ENCODE assay signal across 8 mouse cellular contexts in the genomic region with DNA sequence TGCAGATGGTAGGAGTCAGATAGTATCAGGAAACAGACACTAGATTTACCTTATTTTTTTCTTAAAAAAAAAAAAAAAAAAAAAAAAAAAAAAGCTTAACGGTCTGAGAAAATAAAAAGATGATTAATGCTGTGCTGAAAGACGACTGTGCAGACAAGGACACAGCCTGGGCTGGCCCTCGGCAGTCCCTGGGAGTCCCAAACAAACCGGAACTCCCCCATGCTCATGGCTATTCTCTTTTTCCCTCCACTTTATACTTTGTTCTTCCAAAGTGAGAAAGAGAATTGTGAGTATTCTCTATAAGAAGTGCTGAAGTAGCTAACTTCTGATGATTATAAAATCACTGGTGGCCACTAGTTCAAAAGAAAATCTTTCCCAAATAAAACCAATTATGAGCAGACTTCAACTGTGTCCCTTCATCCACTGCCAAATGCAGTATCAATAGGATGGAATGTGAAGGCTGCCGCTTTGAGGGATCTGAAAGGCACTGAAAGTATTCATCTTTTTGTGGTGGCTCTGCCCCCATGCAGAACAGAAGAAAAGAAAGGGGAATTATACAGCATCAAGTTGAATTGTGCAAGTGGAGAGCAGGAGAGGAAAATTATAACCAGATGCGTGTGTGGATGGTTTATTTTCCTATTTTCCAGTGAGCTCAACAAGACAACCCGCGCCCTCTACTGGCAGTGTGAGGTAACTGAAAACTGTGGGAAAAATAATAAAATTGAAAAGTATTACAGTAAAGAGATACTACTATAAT. TPM values are rescaled to one million over a fixed set of nuclear protein-coding genes. Genes with fewer than 3 reads are reported as not detected.
A peak's percentile ranks its signal among the peaks of the same experiment; 100 is the strongest.
DNase-seq lines count a peak whose midpoint lies in the region; ATAC-seq and TF ChIP-seq lines count a peak whose summit lies in the region.

No protein-coding gene starts in this region.

- DNase-seq in left cerebral cortex, adult 2 months (ENCODE audit: extremely low spot score in 1 of 2, low spot score in 2 of 2), result peak; percentile 44 to 58
- no peak for DNase-seq in left cerebral cortex, adult 11 months (ENCODE audit: low spot score)
- DNase-seq in c-Kit-positive CD71-positive TER-119-positive erythroid progenitor cells, embryonic 14.5 days (ENCODE audit: low spot score), result peak; percentile 71
- peak; percentile 80 for DNase-seq in hindbrain, postnatal 0 days (ENCODE audit: low spot score)

- no peak overlapping the region for H3K27ac ChIP-seq in left cerebral cortex, adult 2 months
- peak overlapping the region; percentile 84 for H3K27ac ChIP-seq in forebrain, embryonic 12.5 days
- no peak overlapping the region for H3K27ac ChIP-seq in hindbrain, postnatal 0 days
- H3K27ac ChIP-seq in limb, embryonic 12.5 days, result 0 out of 2 replicates have a peak overlapping the region, but pooled peaks have one; percentile 50
- peak overlapping the region; percentile 70 for H3K27ac ChIP-seq in midbrain, embryonic 13.5 days
- no peak overlapping the region for H3K27ac ChIP-seq in stomach, embryonic 16.5 days (ENCODE audit: low read length)

- intact Hi-C loops in left cerebral cortex, adult 2 months (cut with DNase I), result loop anchor here (1.0 to 5.0 kb wide), 2 partner anchors 121 to 201 kb away; no protein-coding TSS in a partner anchor

- H3K4me2 ChIP-seq in forebrain, embryonic 12.5 days, result peak overlapping the region; percentile 42
- peak overlapping the region; percentile 49 for H3K4me2 ChIP-seq in hindbrain, postnatal 0 days (ENCODE audit: low read depth, low read length)
- H3K4me2 ChIP-seq in limb, embryonic 12.5 days, result peak overlapping the region; percentile 44
- H3K4me2 ChIP-seq in midbrain, embryonic 13.5 days (replicated peaks), result peak overlapping the region; percentile 40
- H3K4me2 ChIP-seq in stomach, embryonic 16.5 days (ENCODE audit: low read depth, low read length), result peak overlapping the region; percentile 36; the same call in 1 of the 2 replicates

- ATAC-seq in forebrain, embryonic 12.5 days (ENCODE audit: low FRiP score), result peak; percentile 76
- peak; percentile 56 for ATAC-seq in hindbrain, postnatal 0 days
- 0 out of 2 replicates have a peak, but pooled peaks have one; percentile 45 for ATAC-seq in limb, embryonic 12.5 days (ENCODE audit: insufficient number of reproducible peaks, insufficient read depth, low FRiP score, low TSS enrichment, low read depth)
- ATAC-seq in midbrain, embryonic 13.5 days, result peak; percentile 78
- no peak for ATAC-seq in stomach, embryonic 16.5 days (ENCODE audit: insufficient read depth, low FRiP score)

- no peak overlapping the region for H3K4me3 ChIP-seq in left cerebral cortex, adult 2 months
- H3K4me3 ChIP-seq in forebrain, embryonic 12.5 days (replicated peaks), result no peak overlapping the region
- no peak overlapping the region for H3K4me3 ChIP-seq in hindbrain, postnatal 0 days (ENCODE audit: low read length)
- no peak overlapping the region for H3K4me3 ChIP-seq in limb, embryonic 12.5 days (replicated peaks)
- H3K4me3 ChIP-seq in midbrain, embryonic 13.5 days (replicated peaks), result 0 out of 2 replicates have a peak overlapping the region, but pooled peaks have one; percentile 21
- H3K4me3 ChIP-seq in stomach, embryonic 16.5 days (replicated peaks; ENCODE audit: low read length), result no peak overlapping the region

- peaks cover 23% of the 10 kb centered on the region for H3K4me1 ChIP-seq in forebrain, embryonic 12.5 days
- no peaks in the 10 kb centered on the region for H3K4me1 ChIP-seq in hindbrain, postnatal 0 days (ENCODE audit: insufficient read depth, low read length)
- H3K4me1 ChIP-seq in limb, embryonic 12.5 days (replicated peaks), result peaks cover 5% of the 10 kb centered on the region
- H3K4me1 ChIP-seq in midbrain, embryonic 13.5 days (replicated peaks), result peaks cover 19% of the 10 kb centered on the region
- H3K4me1 ChIP-seq in stomach, embryonic 16.5 days (ENCODE audit: control insufficient read depth, insufficient read depth, low read length), result 0 out of 2 replicates have a peak, but pooled peaks cover 4% of the 10 kb centered on the region

- 5% methylated on average over 8 of the region's 8 CpGs for WGBS in forebrain, embryonic 12.5 days
- under 1% methylated on average over 8 of the region's 8 CpGs for WGBS in hindbrain, postnatal 0 days
- WGBS in limb, embryonic 12.5 days, result 11% methylated on average over 8 of the region's 8 CpGs
- 3% methylated on average over 8 of the region's 8 CpGs for WGBS in midbrain, embryonic 13.5 days
- WGBS in stomach, embryonic 16.5 days, result 13% methylated on average over 8 of the region's 8 CpGs

- no peaks in the 10 kb centered on the region for H3K9me3 ChIP-seq in forebrain, embryonic 12.5 days
- no peaks in the 10 kb centered on the region for H3K9me3 ChIP-seq in hindbrain, postnatal 0 days (ENCODE audit: low read length)
- no peaks in the 10 kb centered on the region for H3K9me3 ChIP-seq in limb, embryonic 12.5 days
- H3K9me3 ChIP-seq in midbrain, embryonic 13.5 days, result no peaks in the 10 kb centered on the region
- H3K9me3 ChIP-seq in stomach, embryonic 16.5 days (replicated peaks; ENCODE audit: control insufficient read depth, low read length), result no peaks in the 10 kb centered on the region

- TF ChIP-seq CTCF in left cerebral cortex, adult 2 months (IDR thresholded peaks at IDR 0.05), result peak; percentile 84
- peak; percentile 84 for TF ChIP-seq CTCF in hindbrain, postnatal 0 days (IDR thresholded peaks at IDR 0.05; ENCODE audit: low read depth)

- no peaks in the 10 kb centered on the region for H3K27me3 ChIP-seq in forebrain, embryonic 12.5 days
- H3K27me3 ChIP-seq in hindbrain, postnatal 0 days (ENCODE audit: insufficient read depth, low read length), result no peaks in the 10 kb centered on the region
- H3K27me3 ChIP-seq in limb, embryonic 12.5 days, result no peaks in the 10 kb centered on the region
- H3K27me3 ChIP-seq in midbrain, embryonic 13.5 days, result no peaks in the 10 kb centered on the region; the same call in 1 of the 2 replicates
- H3K27me3 ChIP-seq in stomach, embryonic 16.5 days (ENCODE audit: control insufficient read depth, insufficient read depth, low read length), result no peaks in the 10 kb centered on the region; the same call in 1 of the 2 replicates

- H3K9ac ChIP-seq in forebrain, embryonic 12.5 days, result no peak overlapping the region; the same call in 1 of the 2 replicates
- no peak overlapping the region for H3K9ac ChIP-seq in hindbrain, postnatal 0 days (replicated peaks; ENCODE audit: low read length)
- H3K9ac ChIP-seq in limb, embryonic 12.5 days (replicated peaks), result no peak overlapping the region
- no peak overlapping the region for H3K9ac ChIP-seq in midbrain, embryonic 13.5 days (replicated peaks)
- no peak overlapping the region for H3K9ac ChIP-seq in stomach, embryonic 16.5 days (ENCODE audit: low read length)

- no peaks in the 10 kb centered on the region for H3K36me3 ChIP-seq in forebrain, embryonic 12.5 days (replicated peaks)
- no peaks in the 10 kb centered on the region for H3K36me3 ChIP-seq in hindbrain, postnatal 0 days (ENCODE audit: insufficient read depth, low read length)
- no peaks in the 10 kb centered on the region for H3K36me3 ChIP-seq in limb, embryonic 12.5 days
- no peaks in the 10 kb centered on the region for H3K36me3 ChIP-seq in midbrain, embryonic 13.5 days
- H3K36me3 ChIP-seq in stomach, embryonic 16.5 days (ENCODE audit: control insufficient read depth, insufficient read depth, low read length), result no peaks in the 10 kb centered on the region

RNA-seq across cellular contexts. Expression of a gene that starts 8.5 kb away (rescaled TPM):
- total RNA-seq in left cerebral cortex, adult 2 months (2021), result 1 to 10 TPM; 1.4 to 1.6 TPM
- polyA plus RNA-seq in forebrain, embryonic 12.5 days (2016; fragmentation: Nextera tagmentation; extraction: Ambion mirVana), result 44.5 and 44.7 TPM in 2 replicates
- total RNA-seq in hindbrain, postnatal 0 days (2014; rRNA removed), result 7.8 and 10.3 TPM in 2 replicates
- 4.2 and 5.4 TPM in 2 replicates for polyA plus RNA-seq in hindbrain, postnatal 0 days (2015; fragmentation: Nextera tagmentation; extraction: Ambion mirVana)
- polyA plus RNA-seq in limb, embryonic 12.5 days (2016; fragmentation: Nextera tagmentation; extraction: Ambion mirVana), result 0.97 and 1.0 TPM in 2 replicates
- 28.5 and 29.1 TPM in 2 replicates for polyA plus RNA-seq in midbrain, embryonic 13.5 days (2015; fragmentation: Nextera tagmentation; extraction: Ambion mirVana)
- polyA plus RNA-seq in stomach, embryonic 16.5 days (2015; fragmentation: Nextera tagmentation; extraction: Ambion mirVana), result 1.1 and 1.3 TPM in 2 replicates

RNA-seq across cellular contexts. Expression of a gene that starts 16.0 kb away (rescaled TPM):
- 10 to 100 TPM; 12.1 TPM for total RNA-seq in left cerebral cortex, adult 2 months (2021)
- polyA plus RNA-seq in forebrain, embryonic 12.5 days (2016; fragmentation: Nextera tagmentation; extraction: Ambion mirVana), result 22.2 and 26.3 TPM in 2 replicates
- 12.8 and 48.7 TPM in 2 replicates for total RNA-seq in hindbrain, postnatal 0 days (2014; rRNA removed)
- 10.3 and 12.5 TPM in 2 replicates for polyA plus RNA-seq in hindbrain, postnatal 0 days (2015; fragmentation: Nextera tagmentation; extraction: Ambion mirVana)
- 24.5 and 26.8 TPM in 2 replicates for polyA plus RNA-seq in limb, embryonic 12.5 days (2016; fragmentation: Nextera tagmentation; extraction: Ambion mirVana)
- 21.5 and 22.5 TPM in 2 replicates for polyA plus RNA-seq in midbrain, embryonic 13.5 days (2015; fragmentation: Nextera tagmentation; extraction: Ambion mirVana)
- polyA plus RNA-seq in stomach, embryonic 16.5 days (2015; fragmentation: Nextera tagmentation; extraction: Ambion mirVana), result 27.8 and 30.2 TPM in 2 replicates

Comparison
In these comparisons a context has a peak if more than half of its experiments do, and no peak if none do; other contexts are left out.
1. H3K27ac ChIP-seq: peak in forebrain, embryonic 12.5 days (single experiment), limb, embryonic 12.5 days (single experiment) and midbrain, embryonic 13.5 days (single experiment); none in left cerebral cortex, adult 2 months (single experiment), hindbrain, postnatal 0 days (single experiment) and stomach, embryonic 16.5 days (single experiment).
2. Peak in every context shown above with its lines, with median percentiles within 50 percentile points of each other: H3K4me2 ChIP-seq.